Mouse (Mus musculus) heart, postnatal 4 days (tissue): ENCODE measurements around the gene Rnf126. TPM values are rescaled to one million over a fixed set of nuclear protein-coding genes. Genes with fewer than 3 reads are reported as not detected.
"Not testable (repeated sequence)": the region's sequence is repeated elsewhere in the genome, so short reads cannot be mapped to it uniquely, and the experiment has no call there.

Experiments
- DNase-seq: peaks from one replicate; pipeline ENCODE4 v3.0.0; 2021
- total RNA-seq, 2 experiments: library from RNA; stranded (reverse); gene quantifications; 2 replicates each; pipeline ENCODE4 v1.2.3; 2021

The Rnf126 gene
- total RNA-seq, 2 experiments from 2014 or later = 40.3 to 45.9 TPM

DNA sequence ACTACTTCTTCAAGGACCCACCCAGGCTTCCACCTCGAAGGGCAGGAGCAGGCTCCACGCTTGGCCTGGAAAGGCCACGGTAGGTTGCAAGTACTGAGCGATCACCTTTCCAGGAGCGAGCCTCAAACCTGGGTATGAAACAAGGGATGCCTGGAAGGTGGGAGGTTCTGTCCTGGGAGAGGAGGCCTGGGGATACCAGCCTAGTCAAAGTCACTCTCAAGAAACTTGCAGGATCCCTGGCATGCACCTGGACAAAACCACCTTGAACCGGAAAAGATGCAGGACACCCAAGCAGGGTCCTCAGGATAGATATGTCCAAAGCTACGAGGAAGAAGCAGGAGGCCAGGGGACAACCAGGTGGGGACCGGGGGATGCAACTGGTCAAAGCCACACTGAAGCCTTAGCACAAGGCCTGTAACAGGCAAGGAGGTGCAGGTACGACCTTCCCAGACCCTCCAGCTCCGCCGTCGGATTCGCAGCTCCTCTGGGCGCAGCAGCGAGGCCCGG is 698 bp downstream of the Rnf126 start:
- no peak for DNase-seq

DNA sequence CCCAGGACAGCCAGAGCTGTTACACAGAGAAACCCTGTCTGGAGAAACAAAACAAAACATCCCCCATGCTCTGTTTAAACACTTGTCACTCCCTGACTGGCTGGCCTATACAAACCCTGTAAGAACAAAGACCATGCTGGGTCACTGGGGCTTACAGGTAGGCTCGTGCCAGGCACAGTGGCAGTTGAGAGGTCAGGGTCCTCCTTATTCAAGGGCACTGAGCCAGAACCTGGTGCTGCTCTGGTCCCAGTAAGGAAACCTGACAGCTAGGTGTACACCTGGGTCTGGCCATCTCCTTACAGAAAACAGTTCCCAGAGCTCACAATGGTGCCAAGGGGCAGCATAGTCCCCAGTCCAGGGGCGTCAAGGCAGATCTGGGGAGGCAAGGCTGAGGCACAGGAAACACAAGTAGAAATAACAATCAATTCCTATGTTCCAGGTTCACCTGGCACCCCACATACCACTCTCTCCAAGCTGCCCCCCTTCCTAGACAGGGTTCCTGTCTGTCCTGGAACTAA is 1.5 kb downstream of the Rnf126 start:
- DNase-seq = no peak

DNA sequence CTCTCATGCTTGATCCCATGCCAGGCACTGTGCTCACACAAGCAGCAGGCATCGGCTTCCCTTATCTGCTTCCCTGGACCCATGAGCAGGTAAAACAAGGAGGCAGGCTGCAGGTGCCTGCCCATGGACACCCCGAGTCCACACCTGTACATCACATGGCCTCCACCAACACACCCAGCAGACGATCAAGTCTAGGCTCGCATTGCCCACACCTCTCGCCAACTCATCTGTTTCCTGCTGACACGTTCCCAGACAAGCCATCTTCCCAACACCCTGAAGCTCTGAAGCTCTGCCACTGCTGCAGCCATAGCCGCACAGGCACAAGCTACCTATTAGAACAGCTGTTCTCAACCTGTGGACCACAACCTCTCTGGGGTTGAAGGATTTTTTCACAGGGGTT is 2.5 kb downstream of the Rnf126 start:
- peak; percentile 48 for DNase-seq

DNA sequence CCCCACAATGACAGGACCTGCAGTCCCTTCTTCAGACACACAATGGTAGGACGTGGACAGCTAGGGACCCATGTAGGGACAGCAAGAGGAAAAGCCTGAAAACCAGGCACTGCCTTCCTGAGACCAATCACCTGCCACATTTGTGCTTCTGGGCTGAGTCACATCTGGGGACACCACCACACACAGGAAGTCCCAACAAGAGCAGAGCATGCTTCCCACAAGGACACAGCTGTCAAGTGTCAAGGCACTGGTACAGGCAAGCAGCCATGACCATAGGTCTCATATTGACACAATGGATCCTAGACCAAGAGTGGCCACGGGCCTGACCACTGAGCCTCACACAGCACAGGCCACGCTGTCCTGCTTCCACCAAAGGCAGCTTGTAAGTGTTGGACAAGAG is 3.9 kb downstream of the Rnf126 start:
- no peak for DNase-seq

DNA sequence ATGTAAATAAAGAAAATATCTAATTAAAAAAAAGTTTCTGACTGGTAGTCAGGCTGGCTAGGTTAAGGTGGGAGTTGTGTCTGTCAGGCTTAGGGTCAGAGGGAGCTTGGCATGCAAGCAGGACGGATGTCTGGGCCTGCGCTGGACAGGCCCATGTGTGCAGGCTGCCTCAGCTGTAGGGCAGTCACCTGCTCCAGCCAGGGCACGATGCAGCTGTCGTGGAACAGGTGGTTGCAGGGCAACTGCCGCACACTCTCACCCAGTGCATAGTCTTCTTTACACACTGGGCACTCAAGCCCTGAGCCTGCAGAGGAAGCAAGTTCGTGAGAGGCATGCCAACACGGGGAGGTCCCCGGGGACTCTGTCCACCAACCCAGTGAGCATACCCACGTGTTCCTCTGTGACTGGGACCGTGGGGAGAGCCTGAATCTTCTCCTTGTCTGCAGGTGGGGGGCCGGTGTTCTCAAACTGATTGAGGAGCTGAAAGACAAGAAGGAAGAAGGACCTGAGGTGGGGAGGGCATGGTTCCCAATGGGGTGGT is 6.1 kb downstream of the Rnf126 start:
- DNase-seq = no peak

DNA sequence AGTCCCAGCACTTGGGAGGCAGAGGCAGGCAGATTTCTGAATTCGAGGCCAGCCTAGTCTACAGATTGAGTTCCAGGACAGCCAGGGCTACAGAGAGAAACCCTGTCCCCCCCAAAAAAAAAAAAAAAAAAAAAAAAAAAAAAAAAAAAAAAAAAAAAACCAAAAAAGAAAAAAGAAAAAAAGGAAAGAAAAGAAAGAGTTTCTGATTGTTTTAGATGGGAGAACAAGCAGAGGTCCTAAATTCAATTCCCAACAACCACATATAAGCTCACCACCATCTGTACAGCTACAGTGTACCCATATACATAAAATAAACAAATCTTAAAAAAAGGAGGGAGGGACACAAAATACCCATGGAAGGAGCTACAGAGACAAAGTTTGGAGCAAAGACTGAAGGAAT is 7.1 kb downstream of the Rnf126 start:
- not testable (repeated sequence) for DNase-seq

DNA sequence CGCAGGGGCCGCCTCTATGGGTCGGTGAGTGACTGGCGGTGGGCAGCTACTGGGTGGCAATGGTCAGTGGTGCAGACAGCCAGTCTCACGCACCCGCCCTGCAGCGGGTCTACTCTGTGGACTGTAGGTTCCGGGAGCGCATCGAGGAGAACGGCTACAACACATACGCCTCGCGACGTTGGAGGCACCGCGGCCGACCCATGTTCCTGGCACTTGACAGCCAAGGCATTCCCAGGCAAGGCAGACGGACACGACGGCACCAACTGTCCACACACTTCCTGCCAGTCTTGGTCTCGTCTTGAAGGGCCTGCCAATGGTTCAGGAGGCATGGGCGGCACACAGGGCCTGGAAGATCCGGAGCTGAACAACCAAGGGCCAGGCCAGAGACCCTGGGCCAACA is 10.1 kb downstream of the Rnf126 start:
- no peak for DNase-seq

DNA sequence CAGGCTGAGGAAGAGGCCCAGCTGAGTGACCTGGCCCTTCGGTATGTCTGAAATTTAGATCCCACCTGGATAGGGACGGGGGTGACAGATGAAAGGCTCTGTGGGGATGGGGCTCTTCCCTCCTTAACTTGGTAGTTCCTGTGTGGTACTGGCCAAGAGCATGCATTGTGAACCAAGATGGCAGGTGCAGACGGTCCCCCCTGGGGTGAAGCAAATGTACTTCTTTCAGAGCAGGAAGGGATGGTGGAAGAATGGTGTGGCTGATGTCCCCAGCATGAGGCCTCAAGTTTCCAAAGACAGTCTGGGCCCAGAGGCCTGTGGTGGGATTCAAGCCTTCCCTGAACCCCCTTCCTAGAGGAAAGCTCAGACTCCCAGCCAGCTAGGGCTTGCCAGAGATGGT is 10.9 kb downstream of the Rnf126 start:
- DNase-seq = no peak

DNA sequence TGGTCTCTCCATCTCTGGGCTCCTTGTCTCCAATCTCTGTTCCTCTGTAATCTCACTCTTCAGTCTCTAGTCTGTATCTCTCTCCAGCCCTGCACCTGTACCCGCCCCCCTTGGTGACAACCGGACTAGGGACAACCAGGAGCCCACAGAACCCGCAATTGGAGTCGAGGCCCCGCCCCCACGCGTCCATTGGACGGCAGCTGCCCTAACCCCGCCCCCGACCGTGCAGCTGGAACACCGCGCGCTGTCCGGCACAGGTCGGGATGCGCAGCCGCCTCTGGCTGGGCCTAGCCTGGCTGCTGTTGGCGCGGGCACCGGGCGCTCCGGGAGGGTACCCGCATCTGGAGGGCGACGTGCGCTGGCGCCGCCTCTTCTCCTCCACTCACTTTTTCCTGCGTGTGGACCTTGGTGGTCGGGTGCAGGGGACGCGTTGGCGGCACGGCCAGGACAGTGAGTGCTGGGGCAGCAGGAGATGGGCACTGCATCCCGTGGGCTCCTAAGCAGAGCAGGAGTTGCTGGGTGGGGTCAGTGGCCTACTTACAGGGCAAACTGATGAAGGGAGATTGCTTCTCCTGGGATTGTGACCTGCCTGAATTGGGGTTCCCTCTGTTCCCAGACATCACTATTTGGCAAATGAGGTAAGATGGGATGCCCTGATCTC is 11.8 kb downstream of the Rnf126 start, which contains the start of gene Fgf22:
Gene Fgf22 (plus strand): TSS at position 221 of the 661 bp plus-strand sequence.
- peak; percentile 74 for DNase-seq

DNA sequence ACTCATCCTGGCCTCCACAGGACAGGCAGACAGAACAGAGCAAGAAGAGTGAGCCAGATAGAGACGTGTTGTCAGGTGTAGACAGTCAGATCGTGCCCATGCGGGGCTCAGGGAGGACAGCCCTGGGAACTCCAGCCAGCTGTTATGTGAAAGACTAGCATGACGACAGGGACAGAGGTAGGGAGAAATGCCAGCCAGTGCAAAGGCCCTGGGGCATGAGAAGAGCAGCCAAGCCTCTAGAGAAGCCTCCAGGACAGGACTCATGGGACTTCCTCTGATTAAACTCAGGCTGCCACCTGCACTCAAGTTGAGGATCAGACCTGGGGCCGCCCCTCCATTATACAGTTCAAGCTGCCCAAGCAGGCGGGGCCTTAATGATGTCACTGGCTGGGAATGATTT is 18.3 kb downstream of the Rnf126 start:
- no peak for DNase-seq

DNA sequence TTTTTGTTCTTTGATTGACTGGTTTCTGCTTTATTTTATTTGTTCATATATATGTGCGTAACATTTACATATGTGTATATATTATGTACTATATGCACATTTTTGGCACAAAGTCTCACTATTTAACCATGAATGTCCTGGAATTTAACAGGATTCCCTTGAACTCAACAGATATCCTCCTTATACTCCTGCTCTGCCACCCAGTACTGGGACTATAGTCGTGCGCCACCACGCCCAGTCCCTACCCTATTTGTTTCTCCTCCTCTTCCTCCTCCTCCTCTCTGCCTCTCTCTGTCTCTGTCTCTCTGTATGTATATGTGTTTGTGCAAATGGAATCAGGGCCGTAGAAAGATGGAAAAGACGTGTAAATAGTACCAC is 20.0 kb downstream of the Rnf126 start:
- no peak for DNase-seq

DNA sequence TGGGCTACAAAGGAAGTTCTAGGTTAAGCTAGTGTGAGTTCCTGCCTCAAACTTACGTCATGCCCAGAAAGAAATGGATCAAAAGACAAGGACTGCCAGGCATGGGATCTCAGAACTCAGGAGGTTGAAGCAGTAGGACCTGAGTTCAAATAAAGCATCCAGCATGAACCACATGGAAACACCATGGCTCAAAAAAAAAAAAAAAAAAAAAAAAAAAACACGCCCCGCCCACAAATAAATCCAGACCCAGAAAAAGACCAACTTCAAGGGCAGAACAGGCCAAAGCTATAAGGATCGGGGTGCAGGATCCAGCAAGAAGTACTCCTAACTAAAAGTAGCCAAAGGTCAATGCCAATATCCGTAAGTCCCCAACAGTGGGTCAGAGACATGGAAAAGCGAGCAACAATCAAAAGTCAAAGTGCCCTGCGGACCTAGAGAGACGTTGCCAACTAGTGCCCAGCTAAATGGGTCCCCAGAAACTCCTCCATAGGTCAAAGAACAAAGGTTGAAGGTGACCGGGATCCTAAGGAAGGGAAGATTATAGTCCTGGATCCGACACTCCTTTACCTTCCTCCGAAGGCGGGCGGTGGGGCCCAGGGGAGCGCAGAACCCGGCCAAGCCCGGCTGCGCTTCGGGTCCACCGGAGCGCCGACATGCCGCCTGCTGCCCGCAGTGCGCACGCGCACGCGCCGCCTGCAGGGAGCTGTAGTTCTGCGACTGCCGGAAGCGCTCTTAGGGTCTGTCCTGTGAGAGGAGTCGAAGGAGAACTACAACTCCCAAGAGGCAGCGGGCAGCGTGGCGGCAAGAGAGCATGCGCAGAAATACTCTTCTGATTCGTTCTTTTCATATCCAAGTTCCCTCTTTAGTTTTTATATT is 20.6 kb downstream of the Rnf126 start, which contains the start of gene Polrmt:
Gene Polrmt (minus strand): TSS at position 684 of the 876 bp plus-strand sequence.
- peak; percentile 96 for DNase-seq

DNA sequence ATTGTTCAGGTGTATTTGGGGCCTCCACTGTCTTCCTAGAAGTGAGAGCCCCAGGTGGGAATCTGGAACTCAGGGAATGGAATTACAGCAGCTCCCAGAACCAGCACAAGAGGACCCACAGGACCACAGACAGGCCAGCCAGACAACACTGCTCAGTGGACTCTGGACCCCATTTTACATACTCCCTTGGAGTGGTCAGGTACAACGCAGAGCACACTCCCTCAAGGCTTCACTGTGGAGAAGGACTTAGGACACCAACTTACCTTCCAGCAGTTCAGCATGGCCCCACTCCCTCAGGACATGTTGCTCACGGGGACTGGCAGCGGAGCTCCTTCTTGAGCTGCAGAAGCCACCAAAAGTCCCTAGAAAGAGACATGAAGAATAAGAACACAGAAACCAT is 21.3 kb downstream of the Rnf126 start:
- DNase-seq = no peak

DNA sequence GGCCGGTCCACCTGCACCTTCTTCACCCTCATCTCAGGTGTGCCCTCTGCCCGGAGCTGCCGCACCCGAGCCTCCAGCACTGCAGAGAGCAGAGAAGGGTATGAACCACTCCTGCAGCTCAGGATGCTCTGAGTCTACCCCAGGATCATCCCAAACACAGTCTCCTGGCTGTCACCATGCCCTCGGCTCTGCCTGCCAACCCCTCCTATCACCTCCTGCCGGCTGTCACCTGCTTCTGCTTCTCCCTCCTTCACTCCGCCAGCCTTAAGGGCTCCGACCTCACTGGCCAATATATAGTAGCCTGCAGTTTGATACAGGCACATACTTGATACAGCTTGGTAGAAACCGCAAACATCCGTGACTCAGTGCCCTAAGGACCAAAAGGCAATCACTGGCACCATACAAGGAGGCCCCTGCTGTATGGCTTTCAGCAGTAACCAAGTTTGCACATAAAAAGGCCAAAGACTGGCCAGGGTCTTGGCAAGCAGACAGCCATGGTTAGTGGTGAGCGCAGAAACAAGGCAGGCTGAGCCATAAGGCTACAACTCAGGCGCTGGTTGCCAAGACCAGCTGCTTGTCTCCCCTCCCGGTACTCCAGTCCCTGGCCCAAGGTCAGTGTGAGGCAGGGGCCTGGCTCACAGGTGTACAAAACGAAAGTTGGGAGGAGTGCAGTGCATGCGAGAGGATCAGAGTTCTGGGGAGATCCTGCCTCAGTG is 22.9 kb downstream of the Rnf126 start:
- DNase-seq = no peak

DNA sequence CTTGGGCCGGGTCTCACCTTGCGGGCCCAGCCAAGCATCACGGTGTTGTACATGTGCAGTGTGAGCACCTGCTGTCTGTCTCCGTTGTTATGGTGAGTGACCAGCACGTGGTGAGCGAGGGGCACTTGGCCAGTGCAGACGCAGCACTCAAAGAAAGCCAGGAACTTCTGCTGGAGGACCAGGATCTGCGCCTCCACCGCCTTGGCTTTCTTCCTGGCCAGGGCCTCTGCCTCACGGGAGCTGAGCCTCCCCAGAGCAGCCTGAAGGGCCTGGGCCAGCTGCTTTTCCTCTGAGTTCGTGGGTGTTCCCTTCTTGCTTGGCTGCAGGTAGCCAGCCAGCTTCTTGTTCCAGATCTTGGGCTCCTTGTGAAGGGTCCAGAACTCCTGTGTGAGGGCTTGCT is 23.6 kb downstream of the Rnf126 start:
- no peak for DNase-seq

DNA sequence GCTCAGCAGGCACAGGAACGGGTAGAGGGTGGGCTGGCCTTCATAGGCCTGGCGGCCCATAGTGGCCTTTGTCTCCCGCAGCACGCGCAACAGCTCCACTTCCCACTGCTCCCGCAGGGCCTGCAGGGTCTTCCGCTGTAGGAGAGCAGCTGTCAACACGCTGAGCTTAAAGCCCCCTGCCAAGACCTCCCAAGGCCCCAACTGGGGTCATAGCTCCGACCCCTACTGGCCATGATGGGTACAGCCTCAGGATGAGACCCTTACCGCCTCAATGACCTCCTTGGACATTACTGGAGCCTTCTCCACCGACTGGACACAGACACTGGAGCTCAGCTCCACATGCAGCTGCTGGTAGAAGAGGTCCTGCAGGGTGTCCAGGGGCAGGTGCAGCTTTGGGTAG is 25.9 kb downstream of the Rnf126 start:
- DNase-seq = no peak

DNA sequence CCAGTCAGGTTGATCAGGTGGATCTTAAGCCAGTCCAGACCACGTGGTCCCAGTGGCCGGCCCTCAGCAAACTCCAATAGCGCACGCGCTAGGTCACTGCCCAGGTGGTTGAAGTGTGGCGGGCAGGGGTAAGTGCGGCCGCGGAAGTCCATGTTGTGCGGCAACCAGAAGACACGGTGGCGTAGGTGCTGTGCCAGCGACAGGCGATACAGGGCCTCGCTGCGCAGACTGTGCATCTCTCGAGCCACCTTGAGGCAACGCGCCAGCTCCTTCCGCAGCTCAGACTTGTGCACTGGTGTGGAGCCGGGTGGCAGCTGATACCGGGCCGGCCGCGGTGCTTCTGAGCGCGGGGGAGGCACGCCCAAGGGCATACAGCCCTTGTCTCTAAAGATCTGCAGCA is 27.5 kb downstream of the Rnf126 start:
- no peak for DNase-seq

DNA sequence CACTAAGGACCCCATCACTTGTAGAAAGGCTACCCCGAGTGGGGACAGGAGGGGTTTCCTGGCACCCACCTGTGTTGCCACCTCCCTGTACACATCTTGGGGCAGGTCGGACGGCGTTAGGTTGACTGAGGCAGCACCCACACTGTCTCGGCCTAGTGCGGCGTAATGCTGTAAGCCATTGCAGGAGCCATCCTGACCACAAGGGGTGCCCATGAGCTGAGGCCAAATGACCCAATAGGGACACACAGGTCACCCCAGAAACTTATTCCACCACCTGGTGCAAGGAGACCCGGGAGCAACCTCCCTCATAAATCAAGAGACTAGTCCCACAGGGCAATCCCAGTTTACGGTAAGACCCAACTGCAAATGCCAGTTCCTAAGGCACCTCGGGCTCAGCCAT is 28.5 kb downstream of the Rnf126 start:
- DNase-seq = peak; percentile 40

DNA sequence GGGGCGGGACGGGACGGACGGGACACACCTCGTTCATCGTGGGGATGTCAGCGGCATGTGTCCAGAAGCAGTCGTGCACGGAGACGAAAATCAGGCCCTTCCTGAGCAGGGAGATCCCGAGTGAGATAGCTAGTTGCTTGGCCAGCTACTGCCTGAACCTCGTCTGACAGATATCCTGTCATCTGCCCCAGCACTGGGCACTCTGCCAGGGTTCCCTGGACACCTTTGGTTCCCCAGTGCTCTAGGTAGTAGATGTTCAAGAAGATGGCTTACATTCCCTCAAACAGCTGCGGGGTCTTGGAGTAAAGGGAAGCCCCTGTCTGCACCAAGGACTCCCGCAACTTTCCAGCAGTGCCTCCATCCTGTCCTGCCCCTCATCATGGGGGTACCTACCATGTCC is 30.0 kb downstream of the Rnf126 start:
- no peak for DNase-seq

DNA sequence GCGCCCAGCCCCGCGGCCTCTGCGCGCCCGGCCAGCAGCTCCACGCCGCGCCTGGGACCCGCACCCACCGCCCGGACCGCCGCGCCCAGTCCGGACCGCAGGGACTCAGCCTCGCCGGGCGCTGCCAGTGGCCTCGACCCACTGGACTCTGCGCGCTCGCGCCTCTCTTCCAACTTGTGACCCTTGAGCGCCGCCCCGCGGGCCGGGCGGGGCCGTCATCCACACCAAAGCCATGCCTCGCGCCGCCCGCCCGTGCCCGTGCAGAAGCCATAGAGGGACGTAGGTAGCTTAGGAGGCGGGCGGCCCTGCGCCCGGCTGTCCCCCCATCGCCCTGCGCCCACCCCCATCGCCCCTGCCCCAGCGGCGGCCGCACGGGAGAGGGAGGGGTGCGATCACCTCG is 31.4 kb downstream of the Rnf126 start:
- no peak for DNase-seq

DNA sequence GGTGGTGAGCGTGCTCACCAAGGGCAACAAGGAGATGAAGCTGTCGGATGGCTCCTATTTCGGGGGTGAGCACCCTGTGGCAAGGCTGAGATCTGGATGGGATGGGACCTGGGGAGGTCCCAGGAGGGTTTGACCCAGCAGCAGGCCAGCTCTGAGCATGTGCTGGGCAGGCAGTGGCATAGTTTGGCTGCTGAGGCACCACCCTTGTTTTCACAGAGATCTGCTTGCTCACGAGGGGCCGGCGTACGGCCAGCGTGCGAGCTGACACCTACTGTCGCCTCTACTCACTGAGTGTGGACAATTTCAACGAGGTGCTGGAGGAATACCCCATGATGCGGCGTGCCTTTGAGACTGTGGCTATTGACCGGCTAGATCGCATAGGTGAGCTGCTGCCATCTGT is 32.9 kb downstream of the Rnf126 start:
- no peak for DNase-seq

DNA sequence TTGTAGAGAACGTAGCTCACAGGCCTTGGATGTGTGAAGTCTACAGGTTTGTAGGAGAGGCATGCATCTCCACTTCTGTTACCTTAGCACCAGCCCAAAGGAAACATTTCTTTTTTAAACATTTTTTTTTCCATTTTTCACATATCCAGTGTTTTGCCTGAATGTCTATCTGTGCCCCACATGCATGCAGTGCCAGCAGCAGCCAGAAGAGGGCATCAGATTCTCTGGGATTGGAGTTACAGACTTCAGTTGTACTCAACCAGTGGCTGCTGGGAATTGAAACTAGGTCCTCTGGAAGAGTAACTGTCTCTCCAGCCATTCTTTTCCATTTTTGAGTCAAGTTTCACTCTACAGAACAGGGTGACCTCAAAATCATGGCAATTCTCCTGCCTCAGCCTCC is 34.3 kb downstream of the Rnf126 start:
- no peak for DNase-seq
